Mouse (Mus musculus) midbrain, embryonic 11.5 days (tissue): ENCODE results near the gene H2-Ob. TPM values are rescaled to one million over a fixed set of nuclear protein-coding genes. Genes with fewer than 3 reads are reported as not detected.

Source experiments
- ATAC-seq: fragments of 200-750 bp; cut with Nextera tagmentation; 2 replicates; pipeline ENCODE4 v1.8.0; 2017; ENCODE audit warnings: moderate TSS enrichment, moderate library complexity; ENCODE audit not compliant: low FRiP score
- DNase-seq: peaks from one replicate; pipeline ENCODE4 v3.0.0; 2015; ENCODE audit warnings: low spot score; ENCODE audit errors: missing footprints
- H3K27ac ChIP-seq: fragments of 300-500 bp; sonication (generic); 2 replicates; pipeline ENCODE4 v1.5.1; 2014; ENCODE audit warnings: low read depth, low read length
- H3K27me3 ChIP-seq: fragments of 300-500 bp; sonication (generic); 2 replicates; pipeline ENCODE4 v1.6.1; 2014; ENCODE audit warnings: mild to moderate bottlenecking, low read length, moderate library complexity, mixed read lengths; ENCODE audit not compliant: control insufficient read depth, insufficient read depth
- H3K36me3 ChIP-seq: fragments of 300-500 bp; sonication (generic); 2 replicates; pipeline ENCODE4 v1.6.1; 2014; ENCODE audit warnings: mild to moderate bottlenecking, low read length, moderate library complexity, mixed read lengths; ENCODE audit not compliant: control insufficient read depth, insufficient read depth
- H3K4me1 ChIP-seq: fragments of 300-500 bp; sonication (generic); 2 replicates; pipeline ENCODE4 v1.6.1; 2014; ENCODE audit warnings: low read length; ENCODE audit not compliant: control insufficient read depth, insufficient read depth
- H3K4me2 ChIP-seq: fragments of 300-500 bp; sonication (generic); 2 replicates; pipeline ENCODE4 v1.6.1; 2014; ENCODE audit warnings: mild to moderate bottlenecking, moderate library complexity
- H3K4me3 ChIP-seq: fragments of 300-500 bp; sonication (generic); 2 replicates; pipeline ENCODE4 v1.5.1; 2014; ENCODE audit warnings: low read depth, low read length
- H3K9ac ChIP-seq: fragments of 300-500 bp; sonication (generic); 2 replicates; pipeline ENCODE4 v1.6.1; 2014; ENCODE audit warnings: low read length
- H3K9me3 ChIP-seq: fragments of 300-500 bp; sonication (generic); 2 replicates; pipeline ENCODE4 v1.6.1; 2016; ENCODE audit warnings: low read length; ENCODE audit not compliant: control insufficient read depth
- WGBS: fragments of 180-500 bp; shearing (Covaris S2); extraction: QIAGEN DNeasy Blood & Tissue Kit; methylation state at CpG from one replicate; pipeline ENCODE4 v1.1.7; 2014; 5-methylcytosine and 5-hydroxymethylcytosine counted together
- polyA plus RNA-seq: library from polyadenylated mRNA; unstranded; fragments of >200 nt; fragmentation: Nextera tagmentation; extraction: Ambion mirVana; gene quantifications from 2 replicates; pipeline ENCODE4 v1.2.1, GENCODE M21; 2014

Gene H2-Ob
- polyA plus RNA-seq, 1 experiment from 2014 or later, result not detected

- H3K36me3 ChIP-seq, result no peaks in the 10 kb centered on the region
- no peak overlapping the region for H3K9ac ChIP-seq
- peaks cover 10% of the 10 kb centered on the region for H3K4me1 ChIP-seq
- H3K9me3 ChIP-seq, result no peaks in the 10 kb centered on the region
- H3K27me3 ChIP-seq, result peaks cover 43% of the 10 kb centered on the region
- 65% methylated on average over 12 of the region's 12 CpGs for WGBS
- H3K4me3 ChIP-seq, result no peak overlapping the region
- H3K27ac ChIP-seq, result no peak overlapping the region
- DNase-seq, result no peak
- no peak overlapping the region for H3K4me2 ChIP-seq
- no peak for ATAC-seq
Measured at GRCm38 (mm10) chr17:34199050-34199619, 39.6 kb upstream of the H2-Ob start.

GRCm38 (mm10) chr17:34200047-34200446 is 38.7 kb upstream of the H2-Ob start:
- ATAC-seq, result no peak
- H3K4me3 ChIP-seq, result no peak overlapping the region
- no peak for DNase-seq
- H3K4me1 ChIP-seq, result peaks cover 13% of the 10 kb centered on the region
- no peak overlapping the region for H3K27ac ChIP-seq
- no peak overlapping the region for H3K9ac ChIP-seq
- no peak overlapping the region for H3K4me2 ChIP-seq
- peaks cover 46% of the 10 kb centered on the region for H3K27me3 ChIP-seq
- 85% methylated on average over 10 of the region's 10 CpGs for WGBS
- no peaks in the 10 kb centered on the region for H3K36me3 ChIP-seq
- H3K9me3 ChIP-seq, result no peaks in the 10 kb centered on the region

- Histone ChIP-seq H3K36me3 (no peaks in the 10 kb centered on the region), H3K9ac (no peak overlapping the region), H3K27me3 (peaks cover 51% of the 10 kb centered on the region), H3K4me1 (peaks cover 13% of the 10 kb centered on the region), H3K9me3 (no peaks in the 10 kb centered on the region), H3K4me2 (no peak overlapping the region), H3K4me3 (no peak overlapping the region), H3K27ac (no peak overlapping the region)
- DNase-seq (no peak), ATAC-seq (no peak)
- 86% methylated on average over 16 of the region's 16 CpGs for WGBS
Measured at GRCm38 (mm10) chr17:34200772-34201505, 37.8 kb upstream of the H2-Ob start.

GRCm38 (mm10) chr17:34201506-34202055 is 37.1 kb upstream of the H2-Ob start:
- no peaks in the 10 kb centered on the region for H3K36me3 ChIP-seq

GRCm38 (mm10) chr17:34202760-34203442 is 35.8 kb upstream of the H2-Ob start:
- no peaks in the 10 kb centered on the region for H3K9me3 ChIP-seq
- H3K9ac ChIP-seq, result no peak overlapping the region
- DNase-seq (no peak), ATAC-seq (peak; percentile 31)
- peaks cover 37% of the 10 kb centered on the region for H3K27me3 ChIP-seq
- H3K4me3 ChIP-seq, result no peak overlapping the region
- 79% methylated on average over 4 of the region's 4 CpGs for WGBS
- H3K4me2 ChIP-seq, result no peak overlapping the region
- peaks cover 7% of the 10 kb centered on the region for H3K4me1 ChIP-seq
- H3K27ac ChIP-seq, result no peak overlapping the region
- H3K36me3 ChIP-seq, result no peaks in the 10 kb centered on the region

More at GRCm38 (mm10) chr17:34201506-34202055, 37.1 kb upstream of the H2-Ob start:
- H3K9ac ChIP-seq, result no peak overlapping the region
- peaks cover 50% of the 10 kb centered on the region for H3K27me3 ChIP-seq
- H3K4me1 ChIP-seq, result peaks cover 13% of the 10 kb centered on the region
- no peak overlapping the region for H3K27ac ChIP-seq
- 67% methylated on average over 7 of the region's 7 CpGs for WGBS
- no peaks in the 10 kb centered on the region for H3K9me3 ChIP-seq
- ATAC-seq, result no peak
- no peak overlapping the region for H3K4me3 ChIP-seq
- no peak for DNase-seq
- H3K4me2 ChIP-seq, result no peak overlapping the region

GRCm38 (mm10) chr17:34203444-34203843 is 35.3 kb upstream of the H2-Ob start, which contains the start of gene Tap2:
Gene Tap2 (plus strand): TSS chr17:34203527.
- Histone ChIP-seq H3K9me3 (no peaks in the 10 kb centered on the region), H3K27me3 (peaks cover 31% of the 10 kb centered on the region), H3K36me3 (no peaks in the 10 kb centered on the region), H3K27ac (no peak within 1 kb of the TSS), H3K4me1 (peaks cover 3% of the 10 kb centered on the region; the same call in 1 of the 2 replicates), H3K9ac (peak within 1 kb of the TSS; percentile 59), H3K4me3 (peak within 1 kb of the TSS; percentile 52), H3K4me2 (peak within 1 kb of the TSS; percentile 69)
- ATAC-seq (no peak), DNase-seq (no peak)
- 65% methylated on average over 5 of the region's 5 CpGs for WGBS

GRCm38 (mm10) chr17:34204303-34205010 is 34.2 kb upstream of the H2-Ob start:
- H3K36me3 ChIP-seq, result no peaks in the 10 kb centered on the region
- peak; percentile 98 for DNase-seq
- ATAC-seq, result peak; percentile 57; the same call in 1 of the 2 replicates
- peak overlapping the region; percentile 59 for H3K9ac ChIP-seq
- H3K4me2 ChIP-seq, result peak overlapping the region; percentile 69
- H3K9me3 ChIP-seq, result no peaks in the 10 kb centered on the region
- H3K4me3 ChIP-seq, result peak overlapping the region; percentile 52
- H3K27me3 ChIP-seq, result peaks cover 21% of the 10 kb centered on the region
- WGBS, result 2% methylated on average over 44 of the region's 44 CpGs
- no peak overlapping the region for H3K27ac ChIP-seq
- H3K4me1 ChIP-seq, result peaks cover 3% of the 10 kb centered on the region; the same call in 1 of the 2 replicates

- H3K36me3 ChIP-seq, result no peaks in the 10 kb centered on the region
- H3K4me1 ChIP-seq, result peaks cover 3% of the 10 kb centered on the region; the same call in 1 of the 2 replicates
- WGBS, result 13% methylated on average over 18 of the region's 18 CpGs
- DNase-seq (peak; percentile 85), ATAC-seq (peak; percentile 9; the same call in 1 of the 2 replicates)
- H3K27ac ChIP-seq, result no peak overlapping the region
- H3K4me3 ChIP-seq, result peak overlapping the region; percentile 52
- H3K9me3 ChIP-seq, result no peaks in the 10 kb centered on the region; the same call in 1 of the 2 replicates
- H3K27me3 ChIP-seq, result peaks cover 21% of the 10 kb centered on the region
- peak overlapping the region; percentile 59 for H3K9ac ChIP-seq
- peak overlapping the region; percentile 69 for H3K4me2 ChIP-seq
Measured at GRCm38 (mm10) chr17:34205021-34205745, 33.5 kb upstream of the H2-Ob start.
